Mouse (Mus musculus) monocyte, adult 2 months (primary cell): Measurements from ENCODE around the gene Map7.

Experiments
- DNase-seq, 2 experiments: peaks; one replicate each; pipeline ENCODE4 v3.0.0; 2022; ENCODE audit warnings: low spot score in 2 of 2, low read depth in 1 of 2

The Map7 gene

GRCm38 (mm10) chr10:20152131-20152530, 3.9 kb downstream of the Map7 start:
- DNase-seq: no peak

GRCm38 (mm10) chr10:20153507-20153906, 5.2 kb downstream of the Map7 start:
- DNase-seq: no peak

GRCm38 (mm10) chr10:20155401-20155800, 7.1 kb downstream of the Map7 start:
- no peak for DNase-seq

- no peak for DNase-seq
Observed at GRCm38 (mm10) chr10:20157021-20157726, 8.9 kb downstream of the Map7 start.

- DNase-seq: no peak
Observed at GRCm38 (mm10) chr10:20158756-20159155, 10.5 kb downstream of the Map7 start.

- no peak for DNase-seq
Observed at GRCm38 (mm10) chr10:20159308-20159707, 11.0 kb downstream of the Map7 start.

- DNase-seq: no peak
Observed at GRCm38 (mm10) chr10:20160914-20161313, 12.6 kb downstream of the Map7 start.

- DNase-seq: no peak
Observed at GRCm38 (mm10) chr10:20164810-20165209, 16.5 kb downstream of the Map7 start.

GRCm38 (mm10) chr10:20166797-20167196, 18.5 kb downstream of the Map7 start:
- no peak for DNase-seq

GRCm38 (mm10) chr10:20167467-20167866, 19.2 kb downstream of the Map7 start:
- DNase-seq: no peak

- DNase-seq: no peak
Observed at GRCm38 (mm10) chr10:20169182-20169674, 21.0 kb downstream of the Map7 start.

- DNase-seq: no peak
Observed at GRCm38 (mm10) chr10:20169927-20170604, 21.8 kb downstream of the Map7 start.

- DNase-seq: no peak
Observed at GRCm38 (mm10) chr10:20170605-20171088, 22.4 kb downstream of the Map7 start.

- no peak for DNase-seq
Observed at GRCm38 (mm10) chr10:20171209-20171608, 22.9 kb downstream of the Map7 start.

GRCm38 (mm10) chr10:20171756-20172155, 23.5 kb downstream of the Map7 start:
- no peak for DNase-seq

- no peak for DNase-seq
Observed at GRCm38 (mm10) chr10:20173733-20174132, 25.5 kb downstream of the Map7 start.

- no peak for DNase-seq
Observed at GRCm38 (mm10) chr10:20176054-20176453, 27.8 kb downstream of the Map7 start.

GRCm38 (mm10) chr10:20178807-20179605, 30.7 kb downstream of the Map7 start:
- DNase-seq: no peak

- no peak for DNase-seq
Observed at GRCm38 (mm10) chr10:20181198-20181597, 32.9 kb downstream of the Map7 start.

- DNase-seq: no peak
Observed at GRCm38 (mm10) chr10:20181680-20182399, 33.6 kb downstream of the Map7 start.

GRCm38 (mm10) chr10:20184326-20184725, 36.1 kb downstream of the Map7 start:
- DNase-seq: no peak
